24 mouse cellular contexts compared by ENCODE assay signal in the genomic region with DNA sequence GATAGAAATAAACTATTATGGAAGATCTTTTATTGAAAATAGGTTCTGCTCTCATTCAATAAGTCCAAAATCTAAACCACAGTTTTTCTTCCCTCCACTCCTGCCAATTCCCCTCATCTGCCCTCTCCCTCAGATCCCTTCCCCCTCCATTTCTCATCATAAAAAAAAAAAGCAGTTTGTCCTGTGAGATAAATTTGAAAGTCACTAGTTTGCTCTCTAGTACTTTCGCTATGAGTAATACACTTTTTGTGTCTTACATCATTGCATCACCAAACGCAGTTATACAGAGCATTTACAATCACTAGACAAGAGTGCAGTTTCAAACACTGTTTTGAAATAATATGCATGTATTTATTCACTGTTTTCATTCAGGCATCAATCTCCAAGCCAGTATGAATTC.
"Had no signal": no experiment of that assay in that cellular context is flagged by ENCODE, and none has a peak within 500 bp of the region (broad histone marks: within the 10 kb centered on the region; RNA-seq: fewer than 3 reads in every experiment).

No protein-coding gene starts in this region.

- H3K27ac ChIP-seq: embryonic facial prominence, embryonic 10.5 days; embryonic facial prominence, embryonic 12.5 days; embryonic facial prominence, embryonic 13.5 days; embryonic facial prominence, embryonic 15.5 days; forebrain, embryonic 10.5 days; forebrain, embryonic 12.5 days; forebrain, embryonic 13.5 days; forebrain, embryonic 15.5 days; gastrocnemius, adult 2 months; heart, adult 2 months; heart, embryonic 10.5 days had no signal

- H3K36me3 ChIP-seq: embryonic facial prominence, embryonic 10.5 days; embryonic facial prominence, embryonic 12.5 days; embryonic facial prominence, embryonic 13.5 days; embryonic facial prominence, embryonic 15.5 days; forebrain, embryonic 10.5 days; forebrain, embryonic 12.5 days; forebrain, embryonic 15.5 days; heart, embryonic 10.5 days had no signal

- H3K4me3 ChIP-seq: embryonic facial prominence, embryonic 10.5 days; embryonic facial prominence, embryonic 12.5 days; embryonic facial prominence, embryonic 13.5 days; embryonic facial prominence, embryonic 15.5 days; erythroblast, embryonic 14.5 days; forebrain, embryonic 10.5 days; forebrain, embryonic 12.5 days; forebrain, embryonic 13.5 days; forebrain, embryonic 15.5 days; gastrocnemius, adult 2 months; heart, adult 2 months; heart, embryonic 10.5 days had no signal

- DNase-seq: cerebellum, adult 8-10 months; cerebellum, adult 9-10 months; cerebellum, adult 9-11 months; cerebellum, postnatal 25 days; cerebellum, postnatal 36 days; gastrocnemius, adult 2 months; gastrocnemius, postnatal 10 days; gastrocnemius, postnatal 14 days; gastrocnemius, postnatal 25 days; gastrocnemius, postnatal 36 days; heart, adult 11 months; heart, adult 18-20 months; heart, adult 2 months had no signal

- H3K4me1 ChIP-seq: embryonic facial prominence, embryonic 10.5 days; embryonic facial prominence, embryonic 12.5 days; embryonic facial prominence, embryonic 13.5 days; embryonic facial prominence, embryonic 15.5 days; forebrain, embryonic 10.5 days; forebrain, embryonic 12.5 days; forebrain, embryonic 13.5 days; forebrain, embryonic 15.5 days; heart, embryonic 10.5 days had no signal

- H3K9ac ChIP-seq: embryonic facial prominence, embryonic 12.5 days; embryonic facial prominence, embryonic 13.5 days; embryonic facial prominence, embryonic 15.5 days; forebrain, embryonic 12.5 days; forebrain, embryonic 13.5 days; forebrain, embryonic 15.5 days had no signal

- ATAC-seq: forebrain, embryonic 13.5 days; forebrain, embryonic 14.5 days; forebrain, embryonic 15.5 days had no signal

- H3K4me2 ChIP-seq: embryonic facial prominence, embryonic 12.5 days; embryonic facial prominence, embryonic 13.5 days; embryonic facial prominence, embryonic 15.5 days; forebrain, embryonic 12.5 days; forebrain, embryonic 13.5 days; forebrain, embryonic 15.5 days had no signal

- H3K9me3 ChIP-seq: embryonic facial prominence, embryonic 10.5 days; embryonic facial prominence, embryonic 12.5 days; embryonic facial prominence, embryonic 13.5 days; embryonic facial prominence, embryonic 15.5 days; forebrain, embryonic 10.5 days; forebrain, embryonic 12.5 days; forebrain, embryonic 13.5 days; forebrain, embryonic 15.5 days; heart, embryonic 10.5 days had no signal

- H3K27me3 ChIP-seq: embryonic facial prominence, embryonic 12.5 days; embryonic facial prominence, embryonic 13.5 days; embryonic facial prominence, embryonic 15.5 days; forebrain, embryonic 12.5 days; forebrain, embryonic 13.5 days; forebrain, embryonic 15.5 days had no signal
